Mouse (Mus musculus) cerebellum, adult 2 months (tissue): Measurements from ENCODE around the gene Rnf144a.

Experiments
- CTCF ChIP-seq: fragments of 200-500 bp; IDR thresholded peaks from 2 replicates; pipeline ENCODE4 v1.5.1; 2011; ENCODE audit warnings: low read depth, mild to moderate bottlenecking, control low read depth, low read length, moderate library complexity, borderline replicate concordance; ENCODE audit not compliant: insufficient read depth
- POLR2A ChIP-seq: fragments of 200-500 bp; IDR thresholded peaks from 2 replicates; pipeline ENCODE4 v1.6.1; 2011; ENCODE audit warnings: low read length, control low read depth, borderline replicate concordance; ENCODE audit not compliant: insufficient read depth

- TF ChIP-seq POLR2A (no peak), CTCF (no peak)
Observed at GRCm38 (mm10) chr12:26401254-26401653, 13.8 kb downstream of the Rnf144a start.
